In the genomic region with DNA sequence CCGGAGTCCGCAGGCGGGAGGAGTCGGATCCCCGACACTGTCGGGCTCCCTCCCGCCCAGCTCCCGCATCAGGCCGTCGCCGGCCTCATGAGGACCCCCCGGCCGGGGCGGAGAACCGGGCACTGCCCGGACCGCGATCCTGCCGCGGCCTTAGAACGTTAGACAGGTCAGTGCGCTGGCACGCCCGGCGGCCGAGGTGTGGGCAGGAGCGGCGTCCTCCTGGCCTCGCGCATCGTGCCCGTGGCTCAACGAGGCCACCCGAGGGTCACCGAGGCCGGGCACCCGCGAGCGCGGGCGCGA, we compare ENCODE assay signal across 8 mouse cellular contexts. TPM values are rescaled to one million over a fixed set of nuclear protein-coding genes. Genes with fewer than 3 reads are reported as not detected.
A peak's percentile ranks its signal among the peaks of the same experiment; 100 is the strongest.
DNase-seq lines count a peak whose midpoint lies in the region; ATAC-seq and TF ChIP-seq lines count a peak whose summit lies in the region.

No protein-coding gene starts in this region.

- TF ChIP-seq POLR2A in embryonic fibroblast, embryonic 13.5 days (IDR thresholded peaks at IDR 0.05; ENCODE audit: low read depth, low read length): no peak

- peak overlapping the region; percentile 100 for H3K4me2 ChIP-seq in lung, embryonic 14.5 days
- peak overlapping the region; percentile 98 for H3K4me2 ChIP-seq in intestine, embryonic 16.5 days (ENCODE audit: low read depth, low read length)
- H3K4me2 ChIP-seq in neural tube, embryonic 13.5 days: peak overlapping the region; percentile 95

- peak overlapping the region; percentile 63 for H3K9ac ChIP-seq in lung, embryonic 14.5 days
- peak overlapping the region; percentile 79 for H3K9ac ChIP-seq in intestine, embryonic 16.5 days (ENCODE audit: low read depth, low read length)
- peak overlapping the region; percentile 98 for H3K9ac ChIP-seq in neural tube, embryonic 13.5 days

- DNase-seq in lung, embryonic 14.5 days: no peak
- no peak for DNase-seq in lung, postnatal 10 days
- no peak for DNase-seq in spleen, adult 12 weeks (ENCODE audit: low spot score)
- DNase-seq in layer of hippocampus, adult 18-20 months (ENCODE audit: low spot score in 2 of 2): no peak
- no peak for DNase-seq in cerebellum, adult 11-12 months

- ATAC-seq in lung, embryonic 14.5 days (ENCODE audit: insufficient read depth): peak; percentile 40; the same call in 1 of the 2 replicates
- ATAC-seq in intestine, embryonic 16.5 days: peak; percentile 52
- peak; percentile 43; the same call in 1 of the 2 replicates for ATAC-seq in neural tube, embryonic 13.5 days (ENCODE audit: low read depth)

- peaks cover 10% of the 10 kb centered on the region; the same call in 1 of the 2 replicates for H3K4me1 ChIP-seq in lung, embryonic 14.5 days (ENCODE audit: insufficient read depth)
- no peaks in the 10 kb centered on the region for H3K4me1 ChIP-seq in embryonic fibroblast, embryonic 13.5 days (ENCODE audit: control insufficient read depth, insufficient read depth, low read length)
- peaks cover 12% of the 10 kb centered on the region for H3K4me1 ChIP-seq in intestine, embryonic 16.5 days (ENCODE audit: control insufficient read depth, insufficient read depth, low read length)
- peaks cover 41% of the 10 kb centered on the region for H3K4me1 ChIP-seq in neural tube, embryonic 13.5 days (replicated peaks)

- TF ChIP-seq CTCF in lung, embryonic 14.5 days (IDR thresholded peaks at IDR 0.05; ENCODE audit: low read depth): no peak
- TF ChIP-seq CTCF in embryonic fibroblast, embryonic 13.5 days (IDR thresholded peaks at IDR 0.05; ENCODE audit: borderline replicate concordance, insufficient read depth, low read length): no peak

- WGBS in lung, embryonic 14.5 days: under 1% methylated on average over 37 of the region's 42 CpGs
- under 1% methylated on average over 42 of the region's 42 CpGs for WGBS in intestine, embryonic 16.5 days
- WGBS in neural tube, embryonic 13.5 days: under 1% methylated on average over 31 of the region's 42 CpGs

- no peak overlapping the region for H3K27ac ChIP-seq in lung, embryonic 14.5 days (ENCODE audit: low read depth)
- H3K27ac ChIP-seq in embryonic fibroblast, embryonic 13.5 days (ENCODE audit: insufficient read depth, low read length): peak overlapping the region; percentile 70
- H3K27ac ChIP-seq in intestine, embryonic 16.5 days (ENCODE audit: low read length): peak overlapping the region; percentile 82
- H3K27ac ChIP-seq in neural tube, embryonic 13.5 days (replicated peaks): peak overlapping the region; percentile 91

- peaks cover 68% of the 10 kb centered on the region for H3K27me3 ChIP-seq in lung, embryonic 14.5 days (ENCODE audit: insufficient read depth, low read length)
- peaks cover 6% of the 10 kb centered on the region; the same call in 1 of the 2 replicates for H3K27me3 ChIP-seq in intestine, embryonic 16.5 days (replicated peaks; ENCODE audit: control insufficient read depth, insufficient read depth, low read length)
- peaks cover 52% of the 10 kb centered on the region for H3K27me3 ChIP-seq in neural tube, embryonic 13.5 days

- H3K36me3 ChIP-seq in lung, embryonic 14.5 days (ENCODE audit: insufficient read depth): no peaks in the 10 kb centered on the region
- no peaks in the 10 kb centered on the region; the same call in 1 of the 2 replicates for H3K36me3 ChIP-seq in intestine, embryonic 16.5 days (ENCODE audit: control insufficient read depth, insufficient read depth, low read length)
- peaks cover 18% of the 10 kb centered on the region for H3K36me3 ChIP-seq in neural tube, embryonic 13.5 days

- H3K9me3 ChIP-seq in lung, embryonic 14.5 days (ENCODE audit: low read depth, low read length): no peaks in the 10 kb centered on the region
- no peaks in the 10 kb centered on the region for H3K9me3 ChIP-seq in intestine, embryonic 16.5 days (ENCODE audit: control insufficient read depth, low read length)
- no peaks in the 10 kb centered on the region for H3K9me3 ChIP-seq in neural tube, embryonic 13.5 days

- H3K4me3 ChIP-seq in lung, embryonic 14.5 days (ENCODE audit: low read depth, low read length): peak overlapping the region; percentile 62
- H3K4me3 ChIP-seq in embryonic fibroblast, embryonic 13.5 days (ENCODE audit: insufficient read depth, low read length): peak overlapping the region; percentile 60
- peak overlapping the region; percentile 75 for H3K4me3 ChIP-seq in intestine, embryonic 16.5 days (ENCODE audit: low read length)
- H3K4me3 ChIP-seq in neural tube, embryonic 13.5 days: peak overlapping the region; percentile 83

RNA-seq across cellular contexts. Expression of gene B4galnt1, which starts 0.3 kb away (rescaled TPM):
- polyA plus RNA-seq in lung, embryonic 14.5 days (2014; fragmentation: Nextera tagmentation; extraction: Ambion mirVana): 2.9 and 4.4 TPM in 2 replicates
- 28.3 and 39.3 TPM in 2 replicates for polyA plus RNA-seq in embryonic fibroblast, embryonic 13.5 days (2011; ENCODE audit: insufficient read length, low read depth, missing spikeins)
- polyA plus RNA-seq in intestine, embryonic 16.5 days (2015; fragmentation: Nextera tagmentation; extraction: Ambion mirVana): 65.6 and 66.7 TPM in 2 replicates
- polyA plus RNA-seq in neural tube, embryonic 13.5 days (2015; fragmentation: Nextera tagmentation; extraction: Ambion mirVana): 45.0 and 45.1 TPM in 2 replicates
- total RNA-seq in layer of hippocampus, adult 18-20 months (2021): 100 to 1,000 TPM; 122 to 124 TPM

RNA-seq across cellular contexts. Expression of gene Slc26a10, which starts 15.1 kb away (rescaled TPM):
- polyA plus RNA-seq in lung, embryonic 14.5 days (2014; fragmentation: Nextera tagmentation; extraction: Ambion mirVana): 0.09 and 0.27 TPM in 2 replicates
- 2.2 and 2.8 TPM in 2 replicates for polyA plus RNA-seq in embryonic fibroblast, embryonic 13.5 days (2011; ENCODE audit: insufficient read length, low read depth, missing spikeins)
- 1.0 and 1.1 TPM in 2 replicates for polyA plus RNA-seq in intestine, embryonic 16.5 days (2015; fragmentation: Nextera tagmentation; extraction: Ambion mirVana)
- polyA plus RNA-seq in neural tube, embryonic 13.5 days (2015; fragmentation: Nextera tagmentation; extraction: Ambion mirVana): 0.83 and 0.93 TPM in 2 replicates
- 10 to 100 TPM; 10.2 to 13.5 TPM for total RNA-seq in layer of hippocampus, adult 18-20 months (2021)

RNA-seq across cellular contexts. Expression of gene Arhgef25, which starts 24.6 kb away (rescaled TPM):
- polyA plus RNA-seq in lung, embryonic 14.5 days (2014; fragmentation: Nextera tagmentation; extraction: Ambion mirVana): 45.8 and 48.7 TPM in 2 replicates
- 187 TPM in 2 replicates for polyA plus RNA-seq in embryonic fibroblast, embryonic 13.5 days (2011; ENCODE audit: insufficient read length, low read depth, missing spikeins)
- 44.7 and 46.3 TPM in 2 replicates for polyA plus RNA-seq in intestine, embryonic 16.5 days (2015; fragmentation: Nextera tagmentation; extraction: Ambion mirVana)
- 38.1 and 42.0 TPM in 2 replicates for polyA plus RNA-seq in neural tube, embryonic 13.5 days (2015; fragmentation: Nextera tagmentation; extraction: Ambion mirVana)
- 100 to 1,000 TPM; 338 to 373 TPM for total RNA-seq in layer of hippocampus, adult 18-20 months (2021)

RNA-seq across cellular contexts. Expression of gene Dtx3, which starts 30.2 kb away (rescaled TPM):
- 81.4 and 92.4 TPM in 2 replicates for polyA plus RNA-seq in lung, embryonic 14.5 days (2014; fragmentation: Nextera tagmentation; extraction: Ambion mirVana)
- polyA plus RNA-seq in embryonic fibroblast, embryonic 13.5 days (2011; ENCODE audit: insufficient read length, low read depth, missing spikeins): 62.3 and 82.0 TPM in 2 replicates
- 54.4 and 56.9 TPM in 2 replicates for polyA plus RNA-seq in intestine, embryonic 16.5 days (2015; fragmentation: Nextera tagmentation; extraction: Ambion mirVana)
- polyA plus RNA-seq in neural tube, embryonic 13.5 days (2015; fragmentation: Nextera tagmentation; extraction: Ambion mirVana): 188 and 221 TPM in 2 replicates
- total RNA-seq in layer of hippocampus, adult 18-20 months (2021): 100 to 1,000 TPM; 210 to 217 TPM

RNA-seq across cellular contexts. Expression of gene Os9, which starts 44.4 kb away (rescaled TPM):
- polyA plus RNA-seq in lung, embryonic 14.5 days (2014; fragmentation: Nextera tagmentation; extraction: Ambion mirVana): 53.8 and 56.8 TPM in 2 replicates
- polyA plus RNA-seq in embryonic fibroblast, embryonic 13.5 days (2011; ENCODE audit: insufficient read length, low read depth, missing spikeins): 84.1 and 87.6 TPM in 2 replicates
- 110 and 116 TPM in 2 replicates for polyA plus RNA-seq in intestine, embryonic 16.5 days (2015; fragmentation: Nextera tagmentation; extraction: Ambion mirVana)
- polyA plus RNA-seq in neural tube, embryonic 13.5 days (2015; fragmentation: Nextera tagmentation; extraction: Ambion mirVana): 146 and 151 TPM in 2 replicates
- 100 to 1,000 TPM; 105 to 107 TPM for total RNA-seq in layer of hippocampus, adult 18-20 months (2021)
